Mouse (Mus musculus) left cerebral cortex, postnatal 25 days (tissue): ENCODE data around the gene Atrnl1. TPM values are rescaled to one million over a fixed set of nuclear protein-coding genes. Genes with fewer than 3 reads are reported as not detected.

Experiments
- DNase-seq, 2 experiments: peaks; one replicate each; pipeline ENCODE4 v3.0.0; 2022; ENCODE audit warnings: low spot score in 2 of 2, mixed read lengths in 1 of 2
- intact Hi-C: fragments of 180-260 bp; cut with DNase I; formaldehyde crosslinking; loops from one replicate; pipeline ENCODE4 v1.15.1; 2025
- total RNA-seq, 2 experiments: library from RNA; stranded (reverse); gene quantifications; 2 replicates each; pipeline ENCODE4 v1.2.3; 2021

Gene Atrnl1
- 100 to 1,000 TPM in 1 of 2 experiments, 10 to 100 TPM in 1; 98.2 to 100 TPM for total RNA-seq

GRCm38 (mm10) chr19:57610476-57611261 lies at the start of gene Atrnl1:
Atrnl1 (plus strand) TSS chr19:57611034.
- peak; percentile 87 to 89 for DNase-seq
- intact Hi-C loops: loop anchor here (2.0 kb wide), 3 partner anchors 38 to 124 kb away; no protein-coding TSS in a partner anchor

- intact Hi-C loops: no loop called here
- no peak for DNase-seq
These were observed 49.3 kb upstream of the Atrnl1 start for GRCm38 (mm10) chr19:57561486-57561885.

- intact Hi-C loops: no loop called here
- no peak for DNase-seq
These were observed 41.8 kb upstream of the Atrnl1 start for GRCm38 (mm10) chr19:57569040-57569439.

GRCm38 (mm10) chr19:57572360-57573237 lies 38.2 kb upstream of the Atrnl1 start:
- peak; percentile 38 to 78 for DNase-seq
- intact Hi-C loops: loop anchor here (2.0 to 5.0 kb wide), 2 partner anchors 38 to 85 kb away; partner anchors contain the start of gene Atrnl1

- intact Hi-C loops: loop anchor here (2.0 to 5.0 kb wide), 2 partner anchors 37 to 86 kb away; partner anchors contain the start of gene Atrnl1
- no peak for DNase-seq
These were observed 37.4 kb upstream of the Atrnl1 start for GRCm38 (mm10) chr19:57573470-57573869.

- intact Hi-C loops: no loop called here
- no peak for DNase-seq
These were observed 35.8 kb upstream of the Atrnl1 start for GRCm38 (mm10) chr19:57575027-57575426.

- intact Hi-C loops: no loop called here
- no peak for DNase-seq
These were observed 34.0 kb upstream of the Atrnl1 start for GRCm38 (mm10) chr19:57576836-57577235.

- intact Hi-C loops: no loop called here
- peak in 1 of 2 experiments; percentile 49 for DNase-seq
These were observed 33.6 kb upstream of the Atrnl1 start for GRCm38 (mm10) chr19:57577256-57577655.

- peak; percentile 42 to 83 for DNase-seq
- intact Hi-C loops: loop anchor here (2.0 kb wide), 1 partner anchor 28 kb away; no protein-coding TSS in a partner anchor
These were observed 29.9 kb upstream of the Atrnl1 start for GRCm38 (mm10) chr19:57580962-57581361.

- intact Hi-C loops: no loop called here
- no peak for DNase-seq
These were observed 25.5 kb upstream of the Atrnl1 start for GRCm38 (mm10) chr19:57585231-57585792.

GRCm38 (mm10) chr19:57586172-57586571 lies 24.7 kb upstream of the Atrnl1 start:
- no peak for DNase-seq
- intact Hi-C loops: no loop called here

GRCm38 (mm10) chr19:57589516-57589915 lies 21.3 kb upstream of the Atrnl1 start:
- DNase-seq: no peak
- intact Hi-C loops: no loop called here

- intact Hi-C loops: no loop called here
- DNase-seq: no peak
These were observed 19.9 kb upstream of the Atrnl1 start for GRCm38 (mm10) chr19:57590895-57591294.

- intact Hi-C loops: no loop called here
- DNase-seq: no peak
These were observed 19.2 kb upstream of the Atrnl1 start for GRCm38 (mm10) chr19:57591631-57592030.

GRCm38 (mm10) chr19:57592355-57592754 lies 18.5 kb upstream of the Atrnl1 start:
- intact Hi-C loops: no loop called here
- no peak for DNase-seq

- intact Hi-C loops: no loop called here
- DNase-seq: no peak
These were observed 11.7 kb upstream of the Atrnl1 start for GRCm38 (mm10) chr19:57599126-57599525.

- intact Hi-C loops: no loop called here
- DNase-seq: no peak
These were observed 10.5 kb upstream of the Atrnl1 start for GRCm38 (mm10) chr19:57600233-57600929.

GRCm38 (mm10) chr19:57600930-57601328 lies 9.9 kb upstream of the Atrnl1 start:
- no peak for DNase-seq
- intact Hi-C loops: no loop called here

GRCm38 (mm10) chr19:57603593-57603992 lies 7.2 kb upstream of the Atrnl1 start:
- DNase-seq: no peak

More at GRCm38 (mm10) chr19:57603593-57603992, 7.2 kb upstream of the Atrnl1 start:
- intact Hi-C loops: no loop called here
